Mouse (Mus musculus) kidney, adult 2 months (tissue): Measurements from ENCODE around the gene Palb2.

Experiments used
- CTCF ChIP-seq: fragments of 200-500 bp; conservative IDR thresholded peaks from 2 replicates; pipeline ENCODE4 v1.5.1; 2011; ENCODE audit warnings: low read depth, mild to moderate bottlenecking, control low read depth, low read length, moderate library complexity, mixed read lengths; ENCODE audit not compliant: insufficient read depth, insufficient read length
- POLR2A ChIP-seq: fragments of 200-500 bp; IDR thresholded peaks from one replicate; pipeline ENCODE4 v1.6.1; 2011; ENCODE audit warnings: low read depth, low read length, control low read depth

DNA sequence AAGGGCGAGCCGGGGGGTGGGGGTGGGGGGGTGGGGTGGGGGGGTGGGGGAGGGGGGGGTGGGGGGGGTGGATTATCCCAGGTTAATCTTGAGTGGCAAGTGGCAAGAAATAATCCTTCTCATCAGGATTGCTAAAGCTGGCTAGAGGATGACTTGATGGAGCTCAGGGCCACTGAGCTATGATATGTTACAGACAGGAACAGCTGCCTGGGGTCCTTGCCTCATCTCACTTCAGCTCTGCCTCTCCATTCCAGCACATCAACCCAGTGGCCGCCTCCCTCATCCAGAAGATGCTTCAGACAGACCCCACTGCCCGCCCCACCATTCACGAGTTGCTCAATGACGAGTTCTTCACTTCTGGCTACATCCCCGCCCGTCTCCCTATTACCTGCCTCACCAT, 31.0 kb upstream of the Palb2 start:
- no peak for TF ChIP-seq CTCF
- no peak for TF ChIP-seq POLR2A
